Comparison of ENCODE assay signal across 10 mouse cellular contexts in genomic region chr9:13574059-13574458, GRCm38 (mm10).
DNase-seq lines count a peak whose midpoint lies in the region; ATAC-seq and TF ChIP-seq lines count a peak whose summit lies in the region.
"Had no signal": no experiment of that assay in that cellular context is flagged by ENCODE, and none has a peak within 500 bp of the region (broad histone marks: within the 10 kb centered on the region; RNA-seq: fewer than 3 reads in every experiment).

No protein-coding gene starts in this region.

- H3K79me2 ChIP-seq in macrophage (ENCODE audit: inconsistent target): no peaks in the 10 kb centered on the region

- ATAC-seq in liver, postnatal 0 days: no peak
- peak; percentile 89 for ATAC-seq in granulocyte monocyte progenitor cell, adult 5-6 weeks (replicated peaks; ENCODE audit: poor library complexity, severe bottlenecking)

- TF ChIP-seq CTCF in liver, postnatal 0 days (IDR thresholded peaks at IDR 0.05; ENCODE audit: low read depth): no peak

- TF ChIP-seq EP300 in liver, postnatal 0 days (IDR thresholded peaks at IDR 0.05; ENCODE audit: low read depth): no peak

- no peaks in the 10 kb centered on the region; the same call in 1 of the 2 replicates for H3K4me1 ChIP-seq in liver, postnatal 0 days (ENCODE audit: insufficient read depth)
- H3K4me1 ChIP-seq: liver, embryonic 15.5 days had no signal

- WGBS in liver, postnatal 0 days (ENCODE audit: insufficient replicate concordance): 34% methylated on average over 5 of the region's 5 CpGs
- WGBS in macrophage (ENCODE audit: missing documents): 17% methylated on average over 4 of the region's 5 CpGs

- no peak overlapping the region for H3K9ac ChIP-seq in liver, postnatal 0 days (replicated peaks)
- H3K9ac ChIP-seq: liver, embryonic 15.5 days; neural tube, embryonic 15.5 days had no signal

- no peak overlapping the region for H3K4me2 ChIP-seq in liver, postnatal 0 days (ENCODE audit: low read depth, low read length)
- H3K4me2 ChIP-seq: liver, embryonic 15.5 days; neural tube, embryonic 15.5 days had no signal

- no peak for DNase-seq in liver, postnatal 0 days
- no peak for DNase-seq in liver
- peak; percentile 31 for DNase-seq in kidney, adult 18-20 months
- DNase-seq in spleen, postnatal 4 days (ENCODE audit: low spot score in 2 of 2): no peak
- no peak for DNase-seq in frontal cortex, postnatal 36 days (ENCODE audit: low spot score in 2 of 2)
- DNase-seq in urinary bladder, postnatal 25 days (ENCODE audit: low spot score): no peak

- H3K27ac ChIP-seq in liver, postnatal 0 days (ENCODE audit: low read depth): 0 out of 2 replicates have a peak overlapping the region, but pooled peaks have one; percentile 30
- H3K27ac ChIP-seq in macrophage: peak overlapping the region; percentile 24; the same call in 1 of the 2 replicates
- H3K27ac ChIP-seq: liver, embryonic 15.5 days; neural tube, embryonic 15.5 days had no signal

- no peak overlapping the region for H3K4me3 ChIP-seq in liver, postnatal 0 days (ENCODE audit: low read depth, low read length)
- H3K4me3 ChIP-seq in macrophage (ENCODE audit: inconsistent target): no peak overlapping the region
- H3K4me3 ChIP-seq: liver, embryonic 15.5 days; neural tube, embryonic 15.5 days had no signal

- no peaks in the 10 kb centered on the region for H3K36me3 ChIP-seq in liver, postnatal 0 days (replicated peaks; ENCODE audit: insufficient read depth, low read length)
- no peaks in the 10 kb centered on the region for H3K36me3 ChIP-seq in macrophage (ENCODE audit: inconsistent target)
- H3K36me3 ChIP-seq: liver, embryonic 15.5 days; neural tube, embryonic 15.5 days had no signal

- H3K27me3 ChIP-seq in liver, postnatal 0 days (ENCODE audit: insufficient read depth, low read length): no peaks in the 10 kb centered on the region
- H3K27me3 ChIP-seq: liver, embryonic 15.5 days; neural tube, embryonic 15.5 days had no signal

- no peaks in the 10 kb centered on the region for H3K9me3 ChIP-seq in liver, postnatal 0 days (ENCODE audit: low read length)
- H3K9me3 ChIP-seq: liver, embryonic 15.5 days; neural tube, embryonic 15.5 days had no signal
